Mouse (Mus musculus): ENCODE measurements around the gene Plcb1.

GRCm38 (mm10) chr2:134842883-134843282 is 57.0 kb downstream of the Plcb1 start:
- TF ChIP-seq CTCF (IDR thresholded peaks at IDR 0.05; ENCODE audit: borderline replicate concordance, insufficient read depth, low read length) (no peak), POLR2A (IDR thresholded peaks at IDR 0.05; ENCODE audit: low read depth, low read length) (no peak)
